Mouse (Mus musculus) bone marrow macrophage, adult 2 months (primary cell): Measurements from ENCODE around the gene Iqcg. TPM values are rescaled to one million over a fixed set of nuclear protein-coding genes. Genes with fewer than 3 reads are reported as not detected.
A peak's percentile ranks its signal among the peaks of the same experiment; 100 is the strongest.

Source experiments
- H3K27ac ChIP-seq: 2 replicates; pipeline ENCODE4 v1.5.1; 2012; ENCODE audit warnings: low read depth, low read length; ENCODE audit not compliant: insufficient read depth
- H3K4me1 ChIP-seq: 2 replicates; pipeline ENCODE4 v1.6.1; 2012; ENCODE audit warnings: low read length; ENCODE audit not compliant: control insufficient read depth, insufficient read depth
- H3K4me3 ChIP-seq: 2 replicates; pipeline ENCODE4 v1.5.1; 2012; ENCODE audit warnings: mild to moderate bottlenecking, low read length, moderate library complexity; ENCODE audit not compliant: insufficient read depth
- CTCF ChIP-seq: IDR thresholded peaks from 2 replicates; pipeline ENCODE4 v1.5.1; 2012; ENCODE audit warnings: low read depth, mild to moderate bottlenecking, low read length, moderate library complexity
- POLR2A ChIP-seq: IDR thresholded peaks from 2 replicates; pipeline ENCODE4 v1.6.1; 2012; ENCODE audit warnings: mild to moderate bottlenecking, low read depth, low read length, borderline replicate concordance
- polyA plus RNA-seq: library from polyadenylated mRNA; stranded (reverse); fragments of >200 nt; gene quantifications from 2 replicates; pipeline ENCODE4 v1.2.4, GENCODE M21; 2012; ENCODE audit not compliant: missing spikeins, insufficient read depth, insufficient read length

The Iqcg gene
- 0.15 and 0.86 TPM in 2 replicates for polyA plus RNA-seq

GRCm38 (mm10) chr16:33056095-33056785 lies at the start of gene Iqcg, which contains the start of gene Rpl35a:
Iqcg (minus strand) TSS chr16:33056218.
Rpl35a (plus strand) TSS chr16:33056453.
- TF ChIP-seq POLR2A: no peak
- TF ChIP-seq CTCF: no peak
- Histone ChIP-seq H3K4me1 (peaks cover 10% of the 10 kb centered on the region), H3K27ac (peak within 1 kb of the TSS; percentile 80), H3K4me3 (peak within 1 kb of the TSS; percentile 95)

- Histone ChIP-seq H3K27ac (no peak overlapping the region), H3K4me3 (no peak overlapping the region), H3K4me1 (peaks cover 9% of the 10 kb centered on the region)
- TF ChIP-seq POLR2A (no peak), CTCF (no peak)
Measured at GRCm38 (mm10) chr16:33085666-33086065, 29.6 kb upstream of the Iqcg start.

- Histone ChIP-seq H3K4me3 (no peak overlapping the region), H3K27ac (no peak overlapping the region), H3K4me1 (peaks cover 11% of the 10 kb centered on the region)
- TF ChIP-seq POLR2A (no peak), CTCF (no peak)
Measured at GRCm38 (mm10) chr16:33083996-33084395, 28.0 kb upstream of the Iqcg start.

GRCm38 (mm10) chr16:33082951-33083350 lies 26.9 kb upstream of the Iqcg start:
- Histone ChIP-seq H3K4me1 (peaks cover 21% of the 10 kb centered on the region), H3K4me3 (no peak overlapping the region), H3K27ac (no peak overlapping the region)
- TF ChIP-seq CTCF (no peak), POLR2A (no peak)

- H3K4me3 ChIP-seq: no peak overlapping the region
- H3K4me1 ChIP-seq: peaks cover 42% of the 10 kb centered on the region
- H3K27ac ChIP-seq: no peak overlapping the region
- TF ChIP-seq CTCF (no peak), POLR2A (no peak)
Measured at GRCm38 (mm10) chr16:33080063-33080462, 24.0 kb upstream of the Iqcg start.

- Histone ChIP-seq H3K4me3 (peak overlapping the region; percentile 24; the same call in 1 of the 2 replicates), H3K27ac (peak overlapping the region; percentile 95), H3K4me1 (peaks cover 45% of the 10 kb centered on the region)
- TF ChIP-seq CTCF: no peak
- no peak for TF ChIP-seq POLR2A
Measured at GRCm38 (mm10) chr16:33077069-33077627, 21.1 kb upstream of the Iqcg start.

- Histone ChIP-seq H3K4me3 (no peak overlapping the region), H3K4me1 (peaks cover 45% of the 10 kb centered on the region), H3K27ac (no peak overlapping the region)
- TF ChIP-seq CTCF: no peak
- no peak for TF ChIP-seq POLR2A
Measured at GRCm38 (mm10) chr16:33076078-33076477, 20.1 kb upstream of the Iqcg start.

- TF ChIP-seq POLR2A (no peak), CTCF (no peak)
- Histone ChIP-seq H3K27ac (no peak overlapping the region), H3K4me1 (peaks cover 45% of the 10 kb centered on the region)
Measured at GRCm38 (mm10) chr16:33074967-33075366, 18.9 kb upstream of the Iqcg start.

GRCm38 (mm10) chr16:33072871-33073557 lies 17.0 kb upstream of the Iqcg start:
- Histone ChIP-seq H3K4me1 (peaks cover 34% of the 10 kb centered on the region), H3K4me3 (no peak overlapping the region), H3K27ac (no peak overlapping the region)
- TF ChIP-seq CTCF (no peak), POLR2A (no peak)

More at GRCm38 (mm10) chr16:33074967-33075366, 18.9 kb upstream of the Iqcg start:
- no peak overlapping the region for H3K4me3 ChIP-seq

GRCm38 (mm10) chr16:33070928-33071327 lies 14.9 kb upstream of the Iqcg start:
- Histone ChIP-seq H3K4me1 (peaks cover 18% of the 10 kb centered on the region), H3K4me3 (no peak overlapping the region), H3K27ac (no peak overlapping the region)
- TF ChIP-seq POLR2A (no peak), CTCF (no peak)
